Mouse (Mus musculus): Measurements from ENCODE around the gene Hivep2. TPM values are rescaled to one million over a fixed set of nuclear protein-coding genes. Genes with fewer than 3 reads are reported as not detected.

Gene Hivep2
- total and polyA plus RNA-seq, 3 experiments = 0.16 TPM; not detected in 2

- Histone ChIP-seq H3K9me3 (replicated peaks) (no peaks in the 10 kb centered on the region), H3K27me3 (ENCODE audit: insufficient read depth, low read length) (no peaks in the 10 kb centered on the region), H3K36me3 (replicated peaks) (no peaks in the 10 kb centered on the region), H3K4me1 (ENCODE audit: insufficient read depth, low read depth, low read length) (no peaks in the 10 kb centered on the region), H3K4me3 (ENCODE audit: low read depth, low read length) (no peak overlapping the region)
- TF ChIP-seq GATA2 (IDR thresholded peaks at IDR 0.05; ENCODE audit: borderline replicate concordance, low read depth, low read length) = no peak
- TF ChIP-seq TAL1 (conservative IDR thresholded peaks at IDR 0.05; ENCODE audit: low read depth, low read length) = no peak
- TF ChIP-seq POLR2AphosphoS5 (IDR thresholded peaks at IDR 0.05; ENCODE audit: insufficient replicate concordance, low read depth, low read length) = no peak
- no peak for TF ChIP-seq CTCF (IDR thresholded peaks at IDR 0.05; ENCODE audit: low read depth, low read length)
- TF ChIP-seq GATA1 (IDR thresholded peaks at IDR 0.05; ENCODE audit: borderline replicate concordance, low read length) = no peak
- DNase-seq (ENCODE audit: low spot score) (no peak), ATAC-seq (ENCODE audit: extremely low read depth, insufficient number of reproducible peaks, low FRiP score, poor library complexity, severe bottlenecking) (no peak)
Observed at GRCm38 (mm10) chr10:14081824-14082223, 115.9 kb downstream of the Hivep2 start.

GRCm38 (mm10) chr10:14082275-14082674 is 116.4 kb downstream of the Hivep2 start:
- ATAC-seq (ENCODE audit: extremely low read depth, insufficient number of reproducible peaks, low FRiP score, poor library complexity, severe bottlenecking) (no peak), DNase-seq (ENCODE audit: low spot score) (no peak)
- no peak for TF ChIP-seq GATA1 (IDR thresholded peaks at IDR 0.05; ENCODE audit: borderline replicate concordance, low read length)
- no peak for TF ChIP-seq TAL1 (conservative IDR thresholded peaks at IDR 0.05; ENCODE audit: low read depth, low read length)
- no peak for TF ChIP-seq GATA2 (IDR thresholded peaks at IDR 0.05; ENCODE audit: borderline replicate concordance, low read depth, low read length)
- no peak for TF ChIP-seq CTCF (IDR thresholded peaks at IDR 0.05; ENCODE audit: low read depth, low read length)
- no peak for TF ChIP-seq POLR2AphosphoS5 (IDR thresholded peaks at IDR 0.05; ENCODE audit: insufficient replicate concordance, low read depth, low read length)
- H3K9me3 ChIP-seq (replicated peaks) = no peaks in the 10 kb centered on the region
- no peaks in the 10 kb centered on the region for H3K36me3 ChIP-seq (replicated peaks)
- no peak overlapping the region for H3K4me3 ChIP-seq (ENCODE audit: low read depth, low read length)
- no peaks in the 10 kb centered on the region for H3K27me3 ChIP-seq (ENCODE audit: insufficient read depth, low read length)
- no peaks in the 10 kb centered on the region for H3K4me1 ChIP-seq (ENCODE audit: insufficient read depth, low read depth, low read length)

- ATAC-seq (ENCODE audit: extremely low read depth, insufficient number of reproducible peaks, low FRiP score, poor library complexity, severe bottlenecking) (no peak), DNase-seq (ENCODE audit: low spot score) (no peak)
- Histone ChIP-seq H3K27me3 (ENCODE audit: insufficient read depth, low read length) (no peaks in the 10 kb centered on the region), H3K4me1 (ENCODE audit: insufficient read depth, low read depth, low read length) (no peaks in the 10 kb centered on the region), H3K9me3 (replicated peaks) (no peaks in the 10 kb centered on the region), H3K4me3 (ENCODE audit: low read depth, low read length) (no peak overlapping the region), H3K36me3 (replicated peaks) (no peaks in the 10 kb centered on the region)
- TF ChIP-seq GATA2 (IDR thresholded peaks at IDR 0.05; ENCODE audit: borderline replicate concordance, low read depth, low read length) (no peak), CTCF (IDR thresholded peaks at IDR 0.05; ENCODE audit: low read depth, low read length) (no peak), GATA1 (IDR thresholded peaks at IDR 0.05; ENCODE audit: borderline replicate concordance, low read length) (no peak)
Observed at GRCm38 (mm10) chr10:14085241-14085659, 119.4 kb downstream of the Hivep2 start.

GRCm38 (mm10) chr10:14085882-14086515 is 120.1 kb downstream of the Hivep2 start:
- no peaks in the 10 kb centered on the region for H3K27me3 ChIP-seq (ENCODE audit: insufficient read depth, low read length)
- H3K4me1 ChIP-seq (ENCODE audit: insufficient read depth, low read depth, low read length) = no peaks in the 10 kb centered on the region
- no peak for ATAC-seq (ENCODE audit: extremely low read depth, insufficient number of reproducible peaks, low FRiP score, poor library complexity, severe bottlenecking)
- DNase-seq (ENCODE audit: low spot score) = no peak
- H3K4me3 ChIP-seq (ENCODE audit: low read depth, low read length) = no peak overlapping the region
- TF ChIP-seq POLR2AphosphoS5 (IDR thresholded peaks at IDR 0.05; ENCODE audit: insufficient replicate concordance, low read depth, low read length) (no peak), CTCF (IDR thresholded peaks at IDR 0.05; ENCODE audit: low read depth, low read length) (no peak), TAL1 (conservative IDR thresholded peaks at IDR 0.05; ENCODE audit: low read depth, low read length) (no peak), GATA2 (IDR thresholded peaks at IDR 0.05; ENCODE audit: borderline replicate concordance, low read depth, low read length) (no peak), GATA1 (IDR thresholded peaks at IDR 0.05; ENCODE audit: borderline replicate concordance, low read length) (no peak)
- no peaks in the 10 kb centered on the region for H3K36me3 ChIP-seq (replicated peaks)
- no peaks in the 10 kb centered on the region for H3K9me3 ChIP-seq (replicated peaks)

- no peaks in the 10 kb centered on the region for H3K4me1 ChIP-seq (ENCODE audit: insufficient read depth, low read depth, low read length)
- no peaks in the 10 kb centered on the region for H3K9me3 ChIP-seq (replicated peaks)
- ATAC-seq (ENCODE audit: extremely low read depth, insufficient number of reproducible peaks, low FRiP score, poor library complexity, severe bottlenecking) (no peak), DNase-seq (ENCODE audit: low spot score) (no peak)
- no peak for TF ChIP-seq GATA2 (IDR thresholded peaks at IDR 0.05; ENCODE audit: borderline replicate concordance, low read depth, low read length)
- no peak for TF ChIP-seq CTCF (IDR thresholded peaks at IDR 0.05; ENCODE audit: low read depth, low read length)
- no peak for TF ChIP-seq POLR2AphosphoS5 (IDR thresholded peaks at IDR 0.05; ENCODE audit: insufficient replicate concordance, low read depth, low read length)
- TF ChIP-seq TAL1 (conservative IDR thresholded peaks at IDR 0.05; ENCODE audit: low read depth, low read length) = no peak
- TF ChIP-seq GATA1 (IDR thresholded peaks at IDR 0.05; ENCODE audit: borderline replicate concordance, low read length) = no peak
- no peak overlapping the region for H3K4me3 ChIP-seq (ENCODE audit: low read depth, low read length)
- no peaks in the 10 kb centered on the region for H3K36me3 ChIP-seq (replicated peaks)
- H3K27me3 ChIP-seq (ENCODE audit: insufficient read depth, low read length) = no peaks in the 10 kb centered on the region
Observed at GRCm38 (mm10) chr10:14087316-14087715, 121.4 kb downstream of the Hivep2 start.

GRCm38 (mm10) chr10:14089488-14089887 is 123.6 kb downstream of the Hivep2 start:
- no peak for TF ChIP-seq GATA1 (IDR thresholded peaks at IDR 0.05; ENCODE audit: borderline replicate concordance, low read length)
- no peak for TF ChIP-seq GATA2 (IDR thresholded peaks at IDR 0.05; ENCODE audit: borderline replicate concordance, low read depth, low read length)
- no peak for TF ChIP-seq CTCF (IDR thresholded peaks at IDR 0.05; ENCODE audit: low read depth, low read length)
- no peak for TF ChIP-seq POLR2AphosphoS5 (IDR thresholded peaks at IDR 0.05; ENCODE audit: insufficient replicate concordance, low read depth, low read length)
- no peak for TF ChIP-seq TAL1 (conservative IDR thresholded peaks at IDR 0.05; ENCODE audit: low read depth, low read length)
- H3K27me3 ChIP-seq (ENCODE audit: insufficient read depth, low read length) = no peaks in the 10 kb centered on the region
- no peak for DNase-seq (ENCODE audit: low spot score)
- H3K4me1 ChIP-seq (ENCODE audit: insufficient read depth, low read depth, low read length) = no peaks in the 10 kb centered on the region
- no peak for ATAC-seq (ENCODE audit: extremely low read depth, insufficient number of reproducible peaks, low FRiP score, poor library complexity, severe bottlenecking)
- no peaks in the 10 kb centered on the region for H3K9me3 ChIP-seq (replicated peaks)
- H3K4me3 ChIP-seq (ENCODE audit: low read depth, low read length) = no peak overlapping the region
- H3K36me3 ChIP-seq (replicated peaks) = no peaks in the 10 kb centered on the region
